Mouse (Mus musculus) forebrain, embryonic 16.5 days (tissue): ENCODE measurements at regions not wholly inside any gene's neighbourhood (a gene's known extent, or its start where the extent isn't known, plus 50 kb on each side); places are given as distances from the start of the nearest gene placed in this dataset.

Experiments
- ATAC-seq: fragments of 200-750 bp; cut with Nextera tagmentation; 2 replicates; pipeline ENCODE4 v1.8.0; 2017; ENCODE audit warnings: mild to moderate bottlenecking, moderate library complexity
- H3K27ac ChIP-seq: fragments of 300-500 bp; sonication (generic); 2 replicates; pipeline ENCODE4 v1.5.1; 2014; ENCODE audit warnings: low read length, control low read depth
- H3K27me3 ChIP-seq: fragments of 300-500 bp; sonication (generic); replicated peaks from 2 replicates; pipeline ENCODE4 v1.6.1; 2014; ENCODE audit warnings: low read length; ENCODE audit not compliant: control insufficient read depth, insufficient read depth
- H3K36me3 ChIP-seq: fragments of 300-500 bp; sonication (generic); 2 replicates; pipeline ENCODE4 v1.6.1; 2014; ENCODE audit not compliant: control insufficient read depth, insufficient read depth
- H3K4me1 ChIP-seq: fragments of 300-500 bp; sonication (generic); replicated peaks from 2 replicates; pipeline ENCODE4 v1.6.1; 2014; ENCODE audit warnings: low read length; ENCODE audit not compliant: control insufficient read depth, insufficient read depth
- H3K4me2 ChIP-seq: fragments of 300-500 bp; sonication (generic); 2 replicates; pipeline ENCODE4 v1.6.1; 2014; ENCODE audit warnings: mild to moderate bottlenecking, low read length, control low read depth
- H3K4me3 ChIP-seq: fragments of 300-500 bp; sonication (generic); replicated peaks from 2 replicates; pipeline ENCODE4 v1.5.1; 2014; ENCODE audit warnings: mild to moderate bottlenecking, low read length, control low read depth
- H3K9ac ChIP-seq: fragments of 300-500 bp; sonication (generic); replicated peaks from 2 replicates; pipeline ENCODE4 v1.6.1; 2014; ENCODE audit warnings: low read depth, low read length, control low read depth
- H3K9me3 ChIP-seq: fragments of 300-500 bp; sonication (generic); 2 replicates; pipeline ENCODE4 v1.6.1; 2016; ENCODE audit warnings: low read length; ENCODE audit not compliant: control insufficient read depth
- WGBS: fragments of 180-500 bp; shearing (Covaris S2); extraction: QIAGEN DNeasy Blood & Tissue Kit; methylation state at CpG from one replicate; pipeline ENCODE4 v1.1.7; 2014; 5-methylcytosine and 5-hydroxymethylcytosine counted together

DNA sequence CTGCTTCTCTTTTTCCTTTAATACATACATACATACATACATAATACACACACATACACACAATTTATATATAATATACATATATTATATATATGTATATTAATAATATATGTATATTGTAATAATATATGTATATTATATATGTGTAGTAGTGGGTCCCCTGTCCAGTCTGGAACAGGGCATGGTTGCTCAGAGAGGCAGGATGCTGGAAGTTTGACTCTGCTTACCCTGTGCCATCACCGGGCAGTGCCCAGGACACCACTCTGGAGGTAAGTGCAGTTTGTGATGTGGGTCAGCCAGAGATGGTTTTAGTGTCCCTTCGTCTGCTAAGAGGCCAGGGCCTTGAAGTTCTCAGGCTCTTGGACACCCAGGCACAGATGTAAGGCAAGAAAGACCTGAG lies 923.5 kb upstream of the Nrxn1 start:
- H3K9me3 ChIP-seq, result no peaks in the 10 kb centered on the region
- H3K27me3 ChIP-seq, result no peaks in the 10 kb centered on the region
- H3K4me2 ChIP-seq, result no peak overlapping the region
- H3K9ac ChIP-seq, result no peak overlapping the region
- H3K36me3 ChIP-seq, result no peaks in the 10 kb centered on the region
- WGBS, result 86% methylated on average over 2 of the region's 2 CpGs
- no peak overlapping the region for H3K4me3 ChIP-seq
- no peak overlapping the region for H3K27ac ChIP-seq
- no peaks in the 10 kb centered on the region for H3K4me1 ChIP-seq
- no peak for ATAC-seq

DNA sequence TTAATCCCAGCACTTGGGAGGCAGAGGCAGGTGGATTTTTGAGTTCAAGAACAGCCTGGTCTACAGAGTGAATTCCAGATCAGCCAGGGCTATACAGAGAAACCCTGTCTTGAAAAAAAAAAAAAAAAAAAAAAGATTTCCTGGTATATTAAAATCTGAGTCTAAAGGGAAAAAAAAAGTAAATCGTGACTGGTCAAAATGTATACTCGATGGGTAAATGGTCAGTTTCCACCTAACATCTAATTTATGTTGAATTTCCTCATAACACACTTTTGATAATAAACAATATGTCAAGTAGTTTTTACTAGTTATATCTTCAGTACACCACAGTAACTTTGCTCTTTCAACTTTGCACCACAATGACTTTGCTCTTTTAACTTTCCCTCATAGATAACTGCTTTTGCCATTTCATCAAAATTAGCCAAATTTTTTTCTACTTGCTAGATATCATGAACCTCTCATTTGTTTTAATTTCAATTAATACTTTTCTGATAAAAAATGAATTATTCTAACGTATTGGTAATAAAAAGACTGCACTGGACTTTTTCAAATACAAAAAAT lies 922.8 kb upstream of the Nrxn1 start:
- no peak overlapping the region for H3K27ac ChIP-seq
- H3K9ac ChIP-seq, result no peak overlapping the region
- H3K9me3 ChIP-seq, result no peaks in the 10 kb centered on the region

DNA sequence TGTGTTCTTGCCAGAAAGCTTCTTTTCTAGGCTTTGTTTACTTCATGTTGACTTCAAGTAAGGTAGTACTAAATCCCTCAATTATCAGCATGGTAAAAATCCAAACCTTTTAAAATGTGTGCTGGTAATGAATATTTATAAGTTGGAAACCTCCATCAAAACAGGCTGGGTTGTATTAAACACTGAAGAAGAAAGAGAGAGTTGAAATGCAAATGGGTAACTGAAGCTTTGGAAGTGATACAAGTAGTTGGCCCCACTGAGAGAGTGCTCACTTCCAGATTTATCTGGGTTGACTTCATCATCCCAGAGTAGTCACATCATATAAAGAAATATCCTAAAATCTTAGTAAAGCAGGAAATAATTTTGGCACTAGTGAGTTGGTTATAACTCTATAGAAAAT lies 902.7 kb upstream of the Nrxn1 start:
- H3K4me1 ChIP-seq, result no peaks in the 10 kb centered on the region
- no peak overlapping the region for H3K27ac ChIP-seq
- H3K9me3 ChIP-seq, result no peaks in the 10 kb centered on the region
- H3K9ac ChIP-seq, result no peak overlapping the region
- H3K4me2 ChIP-seq, result no peak overlapping the region
- no peaks in the 10 kb centered on the region for H3K27me3 ChIP-seq
- no peak overlapping the region for H3K4me3 ChIP-seq
- ATAC-seq, result peak; percentile 95
- H3K36me3 ChIP-seq, result no peaks in the 10 kb centered on the region

More for the DNA sequence above, 922.8 kb upstream of the Nrxn1 start:
- H3K4me3 ChIP-seq, result no peak overlapping the region
- no peaks in the 10 kb centered on the region for H3K36me3 ChIP-seq
- no peaks in the 10 kb centered on the region for H3K27me3 ChIP-seq
- H3K4me2 ChIP-seq, result no peak overlapping the region
- no peak for ATAC-seq
- WGBS, result 88% methylated on average over 3 of the region's 3 CpGs
- no peaks in the 10 kb centered on the region for H3K4me1 ChIP-seq

DNA sequence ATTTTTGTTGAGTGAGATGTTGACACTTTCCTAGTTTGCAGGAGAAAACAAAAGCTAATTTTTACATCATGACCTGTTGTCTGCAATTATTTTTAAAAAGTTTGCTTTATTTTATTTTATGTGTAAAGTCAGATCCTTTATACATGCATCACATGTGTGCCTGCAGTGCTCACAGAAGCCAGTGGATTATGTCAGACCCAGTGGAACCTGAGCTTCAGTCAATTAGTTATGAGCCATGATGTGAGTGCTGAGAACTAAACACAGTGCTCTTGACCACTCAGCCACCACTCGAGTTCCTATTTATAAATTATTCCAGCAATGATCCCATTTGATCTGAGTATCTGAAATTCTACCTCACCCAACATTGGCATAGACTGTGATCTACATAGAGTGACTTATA lies 902.2 kb upstream of the Nrxn1 start:
- no peak overlapping the region for H3K4me2 ChIP-seq
- ATAC-seq, result peak; percentile 66
- no peaks in the 10 kb centered on the region for H3K9me3 ChIP-seq
- H3K27me3 ChIP-seq, result no peaks in the 10 kb centered on the region
- H3K4me3 ChIP-seq, result no peak overlapping the region
- H3K27ac ChIP-seq, result no peak overlapping the region
- WGBS, result 56% methylated on average over 1 of the region's 1 CpGs
- no peaks in the 10 kb centered on the region for H3K36me3 ChIP-seq
- no peaks in the 10 kb centered on the region for H3K4me1 ChIP-seq
- H3K9ac ChIP-seq, result no peak overlapping the region

DNA sequence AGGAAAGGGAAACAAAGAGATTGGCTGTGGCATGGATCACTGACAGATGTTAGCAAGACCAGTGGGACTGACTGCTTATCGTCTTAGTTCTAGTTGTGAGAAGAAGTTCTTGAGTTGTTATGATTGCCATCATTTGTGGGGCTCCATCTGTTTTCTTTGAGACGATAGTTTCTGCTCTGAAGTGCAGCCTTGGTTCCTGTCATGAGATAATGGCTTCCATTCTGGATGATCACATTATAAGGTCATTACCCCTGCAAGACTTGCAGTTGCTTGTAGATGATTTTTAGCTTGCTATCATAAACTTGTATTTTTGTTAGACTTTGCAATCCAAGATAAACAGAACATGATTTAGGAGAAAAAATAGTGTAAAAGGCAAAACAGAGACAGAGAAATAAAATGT lies 881.6 kb upstream of the Nrxn1 start:
- Histone ChIP-seq H3K4me2 (no peak overlapping the region), H3K9me3 (no peaks in the 10 kb centered on the region), H3K9ac (no peak overlapping the region), H3K27me3 (no peaks in the 10 kb centered on the region), H3K27ac (no peak overlapping the region), H3K4me1 (no peaks in the 10 kb centered on the region), H3K4me3 (no peak overlapping the region), H3K36me3 (no peaks in the 10 kb centered on the region)
- ATAC-seq, result no peak
- WGBS, result 92% methylated on average over 2 of the region's 2 CpGs
